Mouse (Mus musculus): Measurements from ENCODE around the gene Lrrc27.

- TF ChIP-seq CTCF (IDR thresholded peaks at IDR 0.05; ENCODE audit: low read depth, low read length) (peak; percentile 10), POLR2A (IDR thresholded peaks at IDR 0.05; ENCODE audit: insufficient read depth, low read length) (no peak)
Measured at GRCm38 (mm10) chr7:139234426-139235188, 21.8 kb downstream of the Lrrc27 start.
